Mouse (Mus musculus): ENCODE results near the gene Gm21983. TPM values are rescaled to one million over a fixed set of nuclear protein-coding genes. Genes with fewer than 3 reads are reported as not detected.

Gm21983 gene
- polyA plus RNA-seq (2012): 0.04 TPM in 1 of 2 replicates, not detected in the other

GRCm38 (mm10) chr7:27180837-27181695 lies at the start of gene Gm21983, which contains the start of gene Mia:
TSS of gene Gm21983 (minus strand) at chr7:27181086.
TSS of gene Mia (minus strand) at chr7:27181157.

GRCm38 (mm10) chr7:27228281-27228821 lies 47.5 kb upstream of the Gm21983 start, which contains the start of gene Itpkc:
TSS of gene Itpkc (minus strand) at chr7:27228661.

DNA sequence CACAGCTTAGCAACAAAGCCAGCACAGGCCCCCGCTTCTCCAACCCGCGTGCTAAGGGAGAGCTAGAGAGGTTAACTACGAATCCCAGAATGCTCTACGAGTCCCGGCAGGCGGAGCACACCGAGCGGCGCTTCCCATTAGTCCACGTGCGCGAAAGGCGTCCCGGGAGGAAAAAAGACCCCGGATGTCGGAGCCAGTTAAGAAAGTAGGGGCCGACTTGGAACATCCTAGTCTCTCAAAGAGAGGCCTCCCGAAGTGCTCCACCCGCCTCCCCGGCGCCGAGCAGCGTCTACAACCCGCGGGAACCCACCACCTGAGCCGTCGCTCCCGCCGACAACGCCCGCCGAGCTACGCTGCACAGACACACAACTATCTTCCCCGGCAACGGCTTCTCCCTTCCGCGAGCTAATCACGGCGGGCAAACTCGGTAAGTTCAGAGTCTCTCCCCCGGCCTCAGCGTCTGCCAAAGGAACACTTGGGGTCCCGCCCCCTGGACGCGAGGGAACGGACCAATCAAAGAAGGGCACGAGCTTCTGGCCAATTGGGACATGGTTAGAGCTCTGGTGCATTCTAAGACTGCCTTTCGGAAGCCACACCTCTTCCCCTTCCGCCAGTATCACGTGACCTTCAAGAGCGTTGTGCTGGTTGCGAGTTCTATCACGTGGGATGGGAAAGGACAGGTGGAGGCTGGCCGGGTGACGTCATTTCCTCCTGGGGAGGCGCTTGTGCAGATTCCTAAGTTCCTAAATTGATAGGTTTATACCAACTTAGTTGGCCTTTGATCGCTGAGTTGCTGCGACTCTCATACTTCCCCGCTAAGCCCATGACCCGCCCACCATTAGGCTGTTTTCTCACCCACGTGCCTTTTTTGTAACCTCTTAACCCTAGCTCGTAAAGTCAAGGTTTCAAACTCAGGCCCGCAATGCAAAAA lies 15.1 kb upstream of the Gm21983 start, which contains the start of the genes BC024978 and Snrpa:
TSS of gene BC024978 (plus strand) at position 101 of the 931 bp plus-strand sequence.
TSS of gene Snrpa (minus strand) at position 591 of the 931 bp plus-strand sequence.

DNA sequence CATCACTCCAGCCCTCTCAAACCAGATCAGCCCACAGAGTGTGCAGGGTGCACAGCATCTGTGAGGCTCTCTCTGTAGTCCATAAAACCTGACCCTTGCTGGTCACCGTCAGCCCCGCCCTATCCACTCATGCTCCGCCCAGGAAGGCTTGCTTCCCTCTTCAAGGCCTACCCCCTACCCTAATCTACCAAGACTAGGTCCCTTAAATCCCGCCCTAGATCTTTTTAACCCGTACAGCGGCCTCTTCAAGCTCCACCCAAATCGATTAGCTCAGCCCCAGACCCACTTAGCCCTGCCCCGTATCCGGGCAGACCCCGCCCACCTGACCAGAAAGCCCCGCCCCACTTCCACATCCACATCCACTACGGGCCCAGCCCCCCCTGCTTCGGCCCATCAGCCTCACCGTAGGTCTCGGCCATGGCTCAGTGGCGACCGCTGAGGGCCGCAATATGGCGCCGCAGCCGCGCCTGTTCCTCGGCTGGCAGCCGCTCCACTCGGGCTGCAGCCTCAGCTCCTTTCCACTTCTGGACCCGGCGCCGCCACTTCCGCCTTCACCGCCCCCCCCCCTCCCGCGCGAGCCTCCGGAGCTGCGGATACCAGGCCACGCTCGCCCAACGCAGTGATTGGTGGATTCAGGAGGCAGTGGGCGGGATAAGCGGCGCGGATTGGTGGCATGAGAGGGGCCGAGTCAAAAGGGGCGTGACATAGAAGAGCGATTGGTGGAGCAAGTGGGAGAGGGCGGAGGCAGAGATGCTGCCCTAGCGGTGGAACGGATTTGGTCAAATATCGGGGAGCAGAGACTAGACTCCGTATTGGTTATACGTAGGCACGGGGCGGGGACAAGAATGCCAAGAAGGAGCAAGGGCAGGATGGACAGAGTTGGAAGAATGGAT lies 2.3 kb downstream of the Gm21983 start, which contains the start of gene Rab4b:
TSS of gene Rab4b (minus strand) at position 573 of the 893 bp plus-strand sequence.

DNA sequence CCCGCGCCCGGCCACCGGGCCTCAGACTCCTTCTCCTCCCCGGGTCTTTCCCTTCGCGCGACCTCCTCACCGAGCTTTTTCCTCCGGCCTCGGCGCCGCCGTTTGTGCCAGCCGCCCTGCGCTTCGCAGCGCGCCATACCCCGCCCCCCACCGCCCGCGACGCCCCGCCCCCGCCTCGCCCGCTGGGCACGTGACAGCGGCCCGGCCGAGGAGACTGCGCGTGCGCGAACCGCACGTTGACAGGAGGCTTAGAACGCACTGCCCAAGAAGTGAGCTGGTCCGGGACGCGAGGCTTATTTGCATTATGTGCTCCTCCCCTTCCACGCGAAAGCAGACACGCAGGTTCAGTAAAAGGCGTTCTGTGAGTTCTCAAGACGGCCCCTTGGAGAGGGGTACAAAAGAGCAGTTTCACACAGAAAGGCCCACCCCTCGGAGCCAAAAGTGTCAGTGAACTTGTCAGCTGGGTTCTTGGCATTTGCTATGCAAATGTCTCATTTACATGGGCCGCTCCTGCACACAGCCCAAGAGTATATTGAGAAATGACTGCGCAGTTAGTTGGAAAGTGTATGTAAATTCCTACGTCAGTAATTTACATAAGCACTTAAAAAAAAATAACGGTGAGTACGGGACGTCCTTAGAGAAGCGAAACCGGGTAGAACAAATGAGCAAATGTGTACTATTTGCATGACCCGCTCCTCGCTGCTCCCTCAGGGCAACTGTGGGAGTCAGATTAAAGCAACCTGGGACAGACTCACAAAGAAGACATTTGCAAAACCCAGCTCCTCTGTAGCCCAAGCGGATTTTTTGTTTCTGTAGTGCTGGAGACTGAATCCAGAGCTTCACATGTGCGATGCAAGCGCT lies 14.0 kb downstream of the Gm21983 start, which contains the start of gene Egln2:
TSS of gene Egln2 (minus strand) at position 189 of the 861 bp plus-strand sequence.

GRCm38 (mm10) chr7:27153205-27153764 lies 27.6 kb downstream of the Gm21983 start, which contains the start of gene Cyp2t4:
TSS of gene Cyp2t4 (plus strand) at chr7:27153714.

DNA sequence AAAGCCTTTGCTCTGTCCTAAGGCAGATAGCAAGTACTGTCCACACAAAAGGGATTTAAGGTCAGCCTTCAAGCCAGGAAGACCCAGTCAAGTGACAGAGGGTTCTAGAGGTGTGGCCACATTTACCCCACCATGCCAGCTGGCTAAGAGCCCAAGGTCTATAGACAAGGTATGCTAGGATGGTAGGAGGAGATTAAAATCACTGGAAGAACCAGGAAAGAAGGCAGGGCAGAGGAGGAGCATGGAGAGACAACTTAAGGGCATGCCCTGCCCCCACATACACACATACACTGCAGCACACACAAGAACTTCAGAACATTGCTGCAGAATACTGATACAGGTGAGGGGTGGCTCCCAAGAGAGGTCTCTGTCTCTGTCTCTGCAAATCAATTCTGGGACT lies 61.2 kb downstream of the Gm21983 start, which contains the start of gene Cyp2f2:
TSS of gene Cyp2f2 (plus strand) at position 234 of the 400 bp plus-strand sequence.

Other genes with a start within 250 kb of the Gm21983 start
- not detected in 2 replicates for gene Cyp2a22, start 241.7 kb downstream of the Gm21983 start, polyA plus RNA-seq (2012)
- not detected in 2 replicates for gene Cyp2a12, start 152.0 kb downstream of the Gm21983 start, polyA plus RNA-seq (2012)
- not detected in 2 replicates for gene Cyp2f2, start 61.2 kb downstream of the Gm21983 start, polyA plus RNA-seq (2012)
- gene Cyp2t4, start 27.4 kb downstream of the Gm21983 start, polyA plus RNA-seq (2012): not detected in 2 replicates
- gene Egln2, start 14.3 kb downstream of the Gm21983 start, polyA plus RNA-seq (2012): 85.5 and 90.2 TPM in 2 replicates
- 237 and 303 TPM in 2 replicates for gene Rab4b, start 2.2 kb downstream of the Gm21983 start, polyA plus RNA-seq (2012)
- gene Mia, start 71 bp upstream of the Gm21983 start, polyA plus RNA-seq (2012): 0.06 TPM in 1 of 2 replicates, not detected in the other
- 2.9 and 3.7 TPM in 2 replicates for gene BC024978, start 14.7 kb upstream of the Gm21983 start, polyA plus RNA-seq (2012)
- 499 and 529 TPM in 2 replicates for gene Snrpa, start 15.2 kb upstream of the Gm21983 start, polyA plus RNA-seq (2012)
- 4.8 and 5.9 TPM in 2 replicates for gene Itpkc, start 47.6 kb upstream of the Gm21983 start, polyA plus RNA-seq (2012)
- gene Coq8b, start 51.9 kb upstream of the Gm21983 start, polyA plus RNA-seq (2012): 45.1 and 49.2 TPM in 2 replicates
- 7.8 and 8.9 TPM in 2 replicates for gene Numbl, start 77.3 kb upstream of the Gm21983 start, polyA plus RNA-seq (2012)
- gene Ltbp4, start 156.6 kb upstream of the Gm21983 start, polyA plus RNA-seq (2012): 1.1 and 1.2 TPM in 2 replicates
- gene Shkbp1, start 174.9 kb upstream of the Gm21983 start, polyA plus RNA-seq (2012): 133 and 146 TPM in 2 replicates
- 0.93 and 1.2 TPM in 2 replicates for gene Gm20479, start 176.3 kb upstream of the Gm21983 start, polyA plus RNA-seq (2012)

Data from megakaryocyte-erythroid progenitor cell, adult 5 weeks (primary cell).